Mouse (Mus musculus): Measurements from ENCODE around the gene Shisa8.

DNA sequence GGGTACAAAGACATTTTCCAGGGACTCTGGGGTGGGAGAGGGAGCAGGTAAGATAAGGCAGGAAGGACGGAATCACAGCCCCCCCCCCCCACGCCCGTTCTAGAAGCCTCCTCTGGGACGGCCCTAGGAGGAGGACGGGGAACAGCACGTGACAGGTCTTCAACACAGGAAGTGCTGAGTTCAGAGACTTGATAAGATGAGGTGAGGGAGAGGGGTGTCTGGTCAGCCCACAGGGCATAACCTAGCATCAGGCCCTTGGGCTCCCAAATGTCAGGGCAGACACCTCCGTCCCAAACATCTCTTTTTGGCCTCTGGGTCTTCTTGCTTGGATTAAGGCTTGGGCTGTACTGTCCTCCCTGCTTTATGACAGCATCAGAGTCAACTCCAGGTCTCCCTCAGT lies 10.6 kb upstream of the Shisa8 start:
- no peak for TF ChIP-seq CTCF (IDR thresholded peaks at IDR 0.05; ENCODE audit: borderline replicate concordance, insufficient read depth, low read length)
- no peak for TF ChIP-seq POLR2A (IDR thresholded peaks at IDR 0.05; ENCODE audit: low read depth, low read length)
